In the genomic region with DNA sequence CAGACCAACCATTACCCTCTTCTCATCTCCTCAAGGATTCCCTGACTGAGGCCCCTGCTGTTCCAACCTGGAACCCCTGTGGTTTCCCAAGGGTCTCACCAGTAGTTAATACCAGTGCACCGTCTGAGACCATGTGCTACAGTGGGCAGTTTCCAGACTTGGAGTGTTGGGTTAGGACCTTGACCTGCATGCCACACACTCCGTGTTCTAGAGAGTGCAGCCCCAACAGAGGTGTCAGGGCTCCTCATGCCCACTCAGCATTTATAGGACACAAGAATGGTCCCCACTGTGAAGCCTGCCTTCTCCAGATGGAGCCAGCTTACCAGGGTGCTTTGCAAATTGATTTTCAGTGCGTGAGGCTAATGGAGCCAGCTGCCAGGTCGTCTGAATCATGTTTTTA, we compare ENCODE assay signal across 10 mouse cellular contexts. TPM values are rescaled to one million over a fixed set of nuclear protein-coding genes. Genes with fewer than 3 reads are reported as not detected.
A peak's percentile ranks its signal among the peaks of the same experiment; 100 is the strongest.
DNase-seq lines count a peak whose midpoint lies in the region; ATAC-seq lines count a peak whose summit lies in the region.
"Had no signal": no experiment of that assay in that cellular context is flagged by ENCODE, and none has a peak within 500 bp of the region (broad histone marks: within the 10 kb centered on the region; RNA-seq: fewer than 3 reads in every experiment).

No protein-coding gene starts in this region.

- H3K27ac ChIP-seq in forebrain, embryonic 15.5 days (replicated peaks), result peak overlapping the region; percentile 48; the same call in 1 of the 2 replicates
- no peak overlapping the region for H3K27ac ChIP-seq in forebrain, embryonic 11.5 days (ENCODE audit: low read depth, low read length)
- peak overlapping the region; percentile 56; the same call in 1 of the 2 replicates for H3K27ac ChIP-seq in limb, embryonic 12.5 days
- no peak overlapping the region for H3K27ac ChIP-seq in limb, embryonic 10.5 days
- 0 out of 2 replicates have a peak overlapping the region, but pooled peaks have one; percentile 11 for H3K27ac ChIP-seq in intestine, embryonic 14.5 days (ENCODE audit: low read depth)
- H3K27ac ChIP-seq in neural tube, embryonic 14.5 days (ENCODE audit: low read depth, low read length), result peak overlapping the region; percentile 34

- no peak overlapping the region for H3K9ac ChIP-seq in forebrain, embryonic 15.5 days (replicated peaks)
- no peak overlapping the region for H3K9ac ChIP-seq in forebrain, embryonic 11.5 days (ENCODE audit: low read length)
- no peak overlapping the region for H3K9ac ChIP-seq in limb, embryonic 12.5 days (replicated peaks)
- H3K9ac ChIP-seq in intestine, embryonic 14.5 days (ENCODE audit: low read length), result no peak overlapping the region
- no peak overlapping the region for H3K9ac ChIP-seq in neural tube, embryonic 14.5 days (replicated peaks; ENCODE audit: low read depth, low read length)
- H3K9ac ChIP-seq: lung, embryonic 14.5 days had no signal

- intact Hi-C loops in left cerebral cortex, postnatal 4 days (cut with DNase I), result no loop called here

- H3K27me3 ChIP-seq in forebrain, embryonic 15.5 days, result no peaks in the 10 kb centered on the region
- H3K27me3 ChIP-seq in forebrain, embryonic 11.5 days (ENCODE audit: control insufficient read depth, insufficient read depth, low read length), result no peaks in the 10 kb centered on the region
- H3K27me3 ChIP-seq in limb, embryonic 12.5 days, result no peaks in the 10 kb centered on the region
- H3K27me3 ChIP-seq in limb, embryonic 10.5 days (ENCODE audit: low read depth, poor library complexity, severe bottlenecking), result no peaks in the 10 kb centered on the region
- H3K27me3 ChIP-seq in intestine, embryonic 14.5 days (replicated peaks; ENCODE audit: control insufficient read depth, insufficient read depth, low read length), result no peaks in the 10 kb centered on the region
- H3K27me3 ChIP-seq in neural tube, embryonic 14.5 days (ENCODE audit: control insufficient read depth, insufficient read depth, low read length), result no peaks in the 10 kb centered on the region
- H3K27me3 ChIP-seq: Patski had no signal

- peaks cover 25% of the 10 kb centered on the region for H3K4me1 ChIP-seq in forebrain, embryonic 15.5 days
- no peaks in the 10 kb centered on the region for H3K4me1 ChIP-seq in forebrain, embryonic 11.5 days (replicated peaks; ENCODE audit: control insufficient read depth, insufficient read depth, low read length)
- peaks cover 6% of the 10 kb centered on the region; the same call in 1 of the 2 replicates for H3K4me1 ChIP-seq in limb, embryonic 12.5 days (replicated peaks)
- no peaks in the 10 kb centered on the region for H3K4me1 ChIP-seq in limb, embryonic 10.5 days
- H3K4me1 ChIP-seq in intestine, embryonic 14.5 days (replicated peaks; ENCODE audit: control insufficient read depth, insufficient read depth, low read length), result peaks cover 12% of the 10 kb centered on the region; the same call in 1 of the 2 replicates
- peaks cover 7% of the 10 kb centered on the region; the same call in 1 of the 2 replicates for H3K4me1 ChIP-seq in neural tube, embryonic 14.5 days (ENCODE audit: control insufficient read depth, insufficient read depth, low read length)

- H3K4me2 ChIP-seq in forebrain, embryonic 15.5 days (replicated peaks), result no peak overlapping the region
- no peak overlapping the region for H3K4me2 ChIP-seq in forebrain, embryonic 11.5 days (ENCODE audit: low read depth, low read length, severe bottlenecking)
- no peak overlapping the region for H3K4me2 ChIP-seq in limb, embryonic 12.5 days
- H3K4me2 ChIP-seq in intestine, embryonic 14.5 days (ENCODE audit: low read length), result no peak overlapping the region
- no peak overlapping the region for H3K4me2 ChIP-seq in neural tube, embryonic 14.5 days (ENCODE audit: low read depth, low read length)
- H3K4me2 ChIP-seq: lung, embryonic 14.5 days had no signal

- no peak overlapping the region for H3K4me3 ChIP-seq in forebrain, embryonic 15.5 days
- no peak overlapping the region for H3K4me3 ChIP-seq in forebrain, embryonic 11.5 days (ENCODE audit: low read depth, low read length)
- H3K4me3 ChIP-seq in limb, embryonic 12.5 days (replicated peaks), result no peak overlapping the region
- H3K4me3 ChIP-seq in limb, embryonic 10.5 days, result no peak overlapping the region
- no peak overlapping the region for H3K4me3 ChIP-seq in intestine, embryonic 14.5 days (ENCODE audit: low read depth, low read length)
- H3K4me3 ChIP-seq in neural tube, embryonic 14.5 days (ENCODE audit: low read depth, low read length), result no peak overlapping the region

- H3K36me3 ChIP-seq in forebrain, embryonic 15.5 days, result peaks cover 54% of the 10 kb centered on the region
- H3K36me3 ChIP-seq in forebrain, embryonic 11.5 days (ENCODE audit: control insufficient read depth, insufficient read depth, low read length), result peaks cover 14% of the 10 kb centered on the region; the same call in 1 of the 2 replicates
- H3K36me3 ChIP-seq in limb, embryonic 12.5 days, result peaks cover 52% of the 10 kb centered on the region
- H3K36me3 ChIP-seq in limb, embryonic 10.5 days, result peaks cover 56% of the 10 kb centered on the region
- peaks cover 52% of the 10 kb centered on the region for H3K36me3 ChIP-seq in intestine, embryonic 14.5 days (ENCODE audit: control insufficient read depth, insufficient read depth, low read length)
- H3K36me3 ChIP-seq in neural tube, embryonic 14.5 days (ENCODE audit: control insufficient read depth, insufficient read depth, low read length), result peaks cover 38% of the 10 kb centered on the region

- DNase-seq in forebrain, embryonic 11.5 days (ENCODE audit: low spot score), result no peak
- no peak for DNase-seq in limb, embryonic 10.5 days (ENCODE audit: low spot score)
- no peak for DNase-seq in intestine, embryonic 14.5 days (ENCODE audit: low spot score)
- no peak for DNase-seq in left cerebral cortex, postnatal 4 days
- DNase-seq: lung, embryonic 14.5 days had no signal

- WGBS in forebrain, embryonic 15.5 days, result 62% methylated on average over 4 of the region's 4 CpGs
- 75% methylated on average over 4 of the region's 4 CpGs for WGBS in forebrain, embryonic 11.5 days
- 65% methylated on average over 4 of the region's 4 CpGs for WGBS in limb, embryonic 12.5 days
- 74% methylated on average over 4 of the region's 4 CpGs for WGBS in limb, embryonic 10.5 days
- WGBS in intestine, embryonic 14.5 days, result 69% methylated on average over 4 of the region's 4 CpGs
- WGBS in neural tube, embryonic 14.5 days, result 43% methylated on average over 4 of the region's 4 CpGs

- no peaks in the 10 kb centered on the region for H3K9me3 ChIP-seq in forebrain, embryonic 15.5 days
- no peaks in the 10 kb centered on the region for H3K9me3 ChIP-seq in forebrain, embryonic 11.5 days (ENCODE audit: control insufficient read depth, low read length)
- H3K9me3 ChIP-seq in limb, embryonic 12.5 days, result no peaks in the 10 kb centered on the region
- no peaks in the 10 kb centered on the region for H3K9me3 ChIP-seq in limb, embryonic 10.5 days (replicated peaks)
- H3K9me3 ChIP-seq in intestine, embryonic 14.5 days (ENCODE audit: control insufficient read depth, low read length), result no peaks in the 10 kb centered on the region
- H3K9me3 ChIP-seq in neural tube, embryonic 14.5 days (ENCODE audit: control insufficient read depth, low read length), result no peaks in the 10 kb centered on the region

- no peak for ATAC-seq in forebrain, embryonic 15.5 days (replicated peaks)
- ATAC-seq in forebrain, embryonic 11.5 days (replicated peaks; ENCODE audit: low FRiP score), result no peak
- ATAC-seq in limb, embryonic 12.5 days (ENCODE audit: insufficient number of reproducible peaks, insufficient read depth, low FRiP score, low TSS enrichment, low read depth), result no peak
- no peak for ATAC-seq in intestine, embryonic 14.5 days (replicated peaks; ENCODE audit: low FRiP score, low TSS enrichment, low read depth)
- no peak for ATAC-seq in neural tube, embryonic 14.5 days (ENCODE audit: low read depth)
- no peak for ATAC-seq in inflammation-experienced regulatory T-cells, adult 6 months
- ATAC-seq: Patski had no signal

RNA-seq across cellular contexts. Expression of a gene that starts 28.7 kb away (rescaled TPM):
- 106 and 109 TPM in 2 replicates for polyA plus RNA-seq in forebrain, embryonic 15.5 days (2015; fragmentation: Nextera tagmentation; extraction: Ambion mirVana)
- polyA plus RNA-seq in forebrain, embryonic 11.5 days (2014; fragmentation: Nextera tagmentation; extraction: Ambion mirVana), result 60.2 and 61.4 TPM in 2 replicates
- 40.7 and 41.6 TPM in 2 replicates for polyA plus RNA-seq in limb, embryonic 12.5 days (2016; fragmentation: Nextera tagmentation; extraction: Ambion mirVana)
- polyA plus RNA-seq in limb, embryonic 10.5 days (2016; fragmentation: Nextera tagmentation; extraction: Ambion mirVana), result 40.5 and 42.6 TPM in 2 replicates
- 26.4 and 27.7 TPM in 2 replicates for polyA plus RNA-seq in intestine, embryonic 14.5 days (2014; fragmentation: Nextera tagmentation; extraction: Ambion mirVana)
- polyA plus RNA-seq in neural tube, embryonic 14.5 days (2014; fragmentation: Nextera tagmentation; extraction: Ambion mirVana), result 47.1 and 58.1 TPM in 2 replicates
- total RNA-seq in left cerebral cortex, postnatal 4 days (2021), result 10 to 100 TPM; 46.2 to 49.9 TPM
- polyA plus RNA-seq in inflammation-experienced regulatory T-cells, adult 6 months (2017; shearing (Covaris generic)), result 10 to 100 TPM; 18.4 to 21.9 (median 18.7) TPM

RNA-seq across cellular contexts. Expression of a gene that starts 29.9 kb away (rescaled TPM):
- polyA plus RNA-seq in forebrain, embryonic 15.5 days (2015; fragmentation: Nextera tagmentation; extraction: Ambion mirVana), result 26.9 and 27.5 TPM in 2 replicates
- 7.3 and 8.6 TPM in 2 replicates for polyA plus RNA-seq in forebrain, embryonic 11.5 days (2014; fragmentation: Nextera tagmentation; extraction: Ambion mirVana)
- polyA plus RNA-seq in limb, embryonic 12.5 days (2016; fragmentation: Nextera tagmentation; extraction: Ambion mirVana), result 7.9 and 9.9 TPM in 2 replicates
- polyA plus RNA-seq in limb, embryonic 10.5 days (2016; fragmentation: Nextera tagmentation; extraction: Ambion mirVana), result 7.1 and 8.3 TPM in 2 replicates
- polyA plus RNA-seq in intestine, embryonic 14.5 days (2014; fragmentation: Nextera tagmentation; extraction: Ambion mirVana), result 14.7 and 17.5 TPM in 2 replicates
- polyA plus RNA-seq in neural tube, embryonic 14.5 days (2014; fragmentation: Nextera tagmentation; extraction: Ambion mirVana), result 19.7 and 21.4 TPM in 2 replicates
- total RNA-seq in left cerebral cortex, postnatal 4 days (2021), result 10 to 100 TPM; 83.2 to 84.8 TPM
- 10 to 100 TPM in 2 of 3 experiments, 1 to 10 TPM in 1; 5.9 to 20.1 (median 14.8) TPM for polyA plus RNA-seq in inflammation-experienced regulatory T-cells, adult 6 months (2017; shearing (Covaris generic))

Comparison
In these comparisons a context has a peak if more than half of its experiments do, and no peak if none do; other contexts are left out.
1. H3K27ac ChIP-seq: peak in forebrain, embryonic 15.5 days (single experiment), limb, embryonic 12.5 days (single experiment), intestine, embryonic 14.5 days (single experiment) and neural tube, embryonic 14.5 days (single experiment); none in forebrain, embryonic 11.5 days (single experiment) and limb, embryonic 10.5 days (single experiment).